Mouse (Mus musculus) cerebellum, adult 2 months (tissue): ENCODE measurements at regions not wholly inside any gene's neighbourhood (a gene's known extent, or its start where the extent isn't known, plus 50 kb on each side); places are given as distances from the start of the nearest gene placed in this dataset.
"Not testable (repeated sequence)": the region's sequence is repeated elsewhere in the genome, so short reads cannot be mapped to it uniquely, and the experiment has no call there.

Experiments
- DNase-seq, 2 experiments: peaks; one replicate each; pipeline ENCODE4 v3.0.0; 2021
- H3K27ac ChIP-seq: fragments of 200-500 bp; 2 replicates; pipeline ENCODE4 v1.5.1; 2012; ENCODE audit warnings: low read length, control low read depth, inconsistent platforms; ENCODE audit not compliant: insufficient read depth
- H3K27me3 ChIP-seq: fragments of 200-500 bp; 2 replicates; pipeline ENCODE4 v1.6.1; 2012; ENCODE audit warnings: inconsistent platforms, mild to moderate bottlenecking, low read length, moderate library complexity; ENCODE audit not compliant: control insufficient read depth, insufficient read depth
- H3K4me1 ChIP-seq: fragments of 200-500 bp; 2 replicates; pipeline ENCODE4 v1.6.1; 2011; ENCODE audit warnings: low read length; ENCODE audit not compliant: control insufficient read depth, insufficient read depth
- H3K4me3 ChIP-seq: fragments of 200-500 bp; replicated peaks from 2 replicates; pipeline ENCODE3; 2011; ENCODE audit warnings: mild to moderate bottlenecking, low read depth, low read length, control low read depth; ENCODE audit not compliant: insufficient read depth
- CTCF ChIP-seq: fragments of 200-500 bp; IDR thresholded peaks from 2 replicates; pipeline ENCODE4 v1.5.1; 2011; ENCODE audit warnings: low read depth, mild to moderate bottlenecking, control low read depth, low read length, moderate library complexity, borderline replicate concordance; ENCODE audit not compliant: insufficient read depth
- POLR2A ChIP-seq: fragments of 200-500 bp; IDR thresholded peaks from 2 replicates; pipeline ENCODE4 v1.6.1; 2011; ENCODE audit warnings: low read length, control low read depth, borderline replicate concordance; ENCODE audit not compliant: insufficient read depth
- WGBS: fragments of 180-500 bp; shearing (Covaris S2); methylation state at CpG from one replicate; pipeline ENCODE4 v1.1.7; 2018; 5-methylcytosine and 5-hydroxymethylcytosine counted together

DNA sequence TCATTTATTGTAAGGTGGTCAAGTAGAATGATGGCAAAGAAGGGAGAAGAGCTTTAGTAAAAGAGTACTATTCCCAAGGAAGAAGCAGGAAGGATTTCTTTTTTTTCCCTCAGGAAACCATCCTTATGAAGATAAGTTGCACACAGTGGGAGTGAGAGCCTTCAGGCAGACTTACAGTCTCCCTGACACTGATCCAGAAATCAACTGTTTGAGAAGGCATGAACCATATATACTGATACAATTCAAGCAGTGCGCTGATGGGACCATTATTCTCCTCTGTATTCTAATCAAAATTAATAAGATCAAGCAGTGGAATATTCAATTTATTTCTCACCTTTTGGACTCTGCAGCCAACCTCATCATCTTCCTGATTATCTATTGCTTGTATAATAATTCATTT, 337.5 kb downstream of the Pros1 start:
- Histone ChIP-seq H3K27me3 (no peaks in the 10 kb centered on the region), H3K4me1 (no peaks in the 10 kb centered on the region), H3K4me3 (no peak overlapping the region), H3K27ac (no peak overlapping the region)
- no peak for DNase-seq
- WGBS = 73% methylated on average over 1 of the region's 1 CpGs
- TF ChIP-seq CTCF = no peak

DNA sequence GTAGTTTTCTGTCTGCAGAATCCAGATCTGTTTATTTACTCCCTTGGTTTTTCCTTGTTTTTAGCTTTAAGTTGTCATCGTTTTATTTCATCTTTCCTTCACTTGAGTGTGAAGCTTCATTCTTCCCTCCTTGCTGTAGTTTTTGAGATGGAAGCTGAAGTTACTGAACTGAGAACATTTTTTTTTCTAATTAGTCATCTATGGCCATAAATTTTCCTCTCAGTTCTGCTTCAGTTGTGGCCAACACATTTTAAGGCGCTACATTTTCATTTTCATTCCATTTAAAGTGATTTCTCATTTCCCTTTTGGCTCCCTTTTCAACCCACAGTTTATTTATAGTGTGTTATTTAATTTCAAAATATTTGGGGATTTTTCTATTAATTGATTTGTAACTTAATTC, 340.5 kb downstream of the Pros1 start:
- TF ChIP-seq CTCF (no peak), POLR2A (no peak)
- Histone ChIP-seq H3K4me1 (no peaks in the 10 kb centered on the region), H3K4me3 (no peak overlapping the region), H3K27me3 (no peaks in the 10 kb centered on the region), H3K27ac (no peak overlapping the region)
- no peak for DNase-seq
- 83% methylated on average over 2 of the region's 2 CpGs for WGBS

DNA sequence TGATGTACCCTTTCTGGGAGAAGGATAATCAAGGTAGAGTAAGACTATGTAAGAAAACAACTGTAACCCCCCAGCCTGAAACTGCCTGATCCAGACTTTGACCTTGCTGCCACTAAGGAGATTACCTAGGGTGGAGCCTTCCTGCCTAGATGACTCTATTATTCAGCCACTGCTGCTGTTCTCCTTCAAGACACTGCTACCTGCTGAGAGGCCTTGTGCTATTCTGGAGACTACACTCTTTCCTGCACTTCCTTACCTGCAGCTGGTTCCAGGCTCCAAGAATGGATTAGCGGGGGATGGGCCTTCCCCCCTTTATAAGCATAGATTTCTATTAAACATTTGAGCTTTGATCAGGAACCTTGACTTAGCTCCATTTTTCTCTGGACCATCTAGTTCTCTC, 359.4 kb downstream of the Pros1 start:
- not testable (repeated sequence) for H3K27me3 ChIP-seq, H3K27ac ChIP-seq, H3K4me1 ChIP-seq, H3K4me3 ChIP-seq, DNase-seq
- 97% methylated on average over 1 of the region's 1 CpGs for WGBS

DNA sequence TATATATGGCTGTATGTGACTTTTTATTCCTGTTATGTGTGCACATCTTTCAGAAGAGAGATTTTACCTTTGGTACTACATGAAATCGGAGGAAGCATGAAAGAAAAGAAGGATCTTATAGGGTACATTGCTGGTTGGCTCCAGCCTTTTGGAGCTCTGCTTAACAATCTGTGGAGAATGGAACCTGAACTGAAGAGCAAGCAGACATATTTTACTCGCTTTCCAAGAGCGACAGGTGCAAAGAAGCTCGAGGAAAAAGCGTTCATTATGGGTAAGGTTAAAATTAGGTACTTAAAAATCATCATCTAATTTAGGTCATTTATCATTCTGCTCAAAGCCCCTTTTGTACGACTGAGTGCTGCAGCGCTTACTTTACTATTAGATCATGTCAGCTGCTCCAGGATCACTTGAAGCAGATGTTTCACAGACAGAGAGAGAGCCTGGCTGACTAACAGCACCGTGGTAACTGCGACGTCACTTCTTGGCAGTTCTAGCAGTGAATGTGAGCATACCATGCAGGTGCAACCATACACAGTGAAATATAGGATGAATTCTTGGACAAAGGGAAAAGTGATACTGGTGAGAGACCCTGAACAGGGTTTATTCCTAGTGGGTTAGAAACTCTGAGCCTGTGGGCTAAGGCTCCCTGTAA, 366.2 kb downstream of the Pros1 start:
- TF ChIP-seq CTCF (no peak), POLR2A (no peak)
- no peak for DNase-seq
- H3K4me3 ChIP-seq = no peak overlapping the region
- no peak overlapping the region for H3K27ac ChIP-seq
- WGBS = 28% methylated on average over 10 of the region's 10 CpGs
- H3K27me3 ChIP-seq = no peaks in the 10 kb centered on the region
- no peaks in the 10 kb centered on the region for H3K4me1 ChIP-seq

DNA sequence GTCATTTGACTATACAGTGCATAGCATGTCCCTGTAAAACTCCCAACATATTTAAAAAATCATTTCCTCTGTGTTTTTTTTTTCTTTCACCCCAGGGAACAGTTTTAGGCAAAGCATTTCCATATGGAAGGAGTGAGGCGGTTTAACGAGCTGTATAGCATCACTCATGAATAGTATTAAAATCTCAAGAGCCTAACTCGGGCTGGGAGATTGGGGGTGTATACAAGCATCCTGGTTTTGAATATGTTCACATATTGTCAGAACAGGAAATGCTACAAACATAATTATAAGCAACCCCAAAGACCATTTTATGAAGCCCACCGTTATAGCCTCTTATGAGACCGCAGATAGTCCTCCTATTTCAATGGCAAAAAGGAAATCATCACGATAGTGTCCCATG, 370.5 kb downstream of the Pros1 start:
- H3K27ac ChIP-seq = no peak overlapping the region
- H3K4me1 ChIP-seq = no peaks in the 10 kb centered on the region
- TF ChIP-seq CTCF (no peak), POLR2A (no peak)
- DNase-seq = no peak
- H3K4me3 ChIP-seq = no peak overlapping the region
- WGBS = 85% methylated on average over 6 of the region's 6 CpGs
- no peaks in the 10 kb centered on the region for H3K27me3 ChIP-seq

DNA sequence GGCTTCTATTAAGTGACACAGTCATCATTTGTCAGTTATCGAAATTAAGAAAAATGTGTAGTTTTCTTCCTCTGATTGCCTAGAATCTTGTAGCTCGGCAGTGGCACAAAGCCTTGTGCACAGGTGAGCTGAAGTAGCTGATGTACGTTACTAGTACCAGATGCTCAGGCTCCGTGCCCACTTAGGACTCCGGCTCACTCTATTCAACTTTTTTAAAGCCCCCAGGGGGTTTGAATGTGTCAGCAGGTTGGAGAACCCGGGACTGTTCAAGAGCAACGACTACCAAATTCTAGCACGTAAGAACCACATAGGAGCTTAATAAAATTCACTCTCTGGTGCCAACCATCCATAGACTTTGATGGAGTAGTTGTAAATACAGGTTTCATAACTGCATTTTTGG, 371.0 kb downstream of the Pros1 start:
- TF ChIP-seq POLR2A = no peak
- TF ChIP-seq CTCF = no peak
- DNase-seq = no peak
- Histone ChIP-seq H3K4me3 (no peak overlapping the region), H3K4me1 (no peaks in the 10 kb centered on the region), H3K27me3 (no peaks in the 10 kb centered on the region), H3K27ac (no peak overlapping the region)
- 59% methylated on average over 8 of the region's 8 CpGs for WGBS

DNA sequence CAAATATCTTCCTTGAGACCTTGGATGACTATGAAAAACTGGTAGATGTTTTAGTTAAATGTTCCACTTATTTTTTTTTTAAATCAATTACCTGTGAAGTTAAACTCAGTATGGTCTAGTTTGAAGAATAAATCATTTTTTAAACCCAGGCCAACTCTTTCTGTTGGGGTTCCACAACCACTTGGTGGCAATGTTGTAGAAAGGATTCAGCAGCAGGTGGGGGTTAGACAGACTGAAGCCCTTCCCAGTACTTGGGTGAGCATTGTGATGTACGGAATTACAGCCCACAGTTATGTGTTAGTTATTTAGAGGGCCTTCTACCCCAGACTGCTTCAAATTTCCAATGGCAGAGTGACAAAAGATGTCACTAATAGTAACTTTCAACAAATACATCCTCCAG, 375.0 kb downstream of the Pros1 start:
- Histone ChIP-seq H3K4me1 (no peaks in the 10 kb centered on the region), H3K4me3 (no peak overlapping the region), H3K27ac (no peak overlapping the region), H3K27me3 (no peaks in the 10 kb centered on the region)
- DNase-seq = no peak
- TF ChIP-seq CTCF = no peak
- no peak for TF ChIP-seq POLR2A
- 57% methylated on average over 1 of the region's 1 CpGs for WGBS

DNA sequence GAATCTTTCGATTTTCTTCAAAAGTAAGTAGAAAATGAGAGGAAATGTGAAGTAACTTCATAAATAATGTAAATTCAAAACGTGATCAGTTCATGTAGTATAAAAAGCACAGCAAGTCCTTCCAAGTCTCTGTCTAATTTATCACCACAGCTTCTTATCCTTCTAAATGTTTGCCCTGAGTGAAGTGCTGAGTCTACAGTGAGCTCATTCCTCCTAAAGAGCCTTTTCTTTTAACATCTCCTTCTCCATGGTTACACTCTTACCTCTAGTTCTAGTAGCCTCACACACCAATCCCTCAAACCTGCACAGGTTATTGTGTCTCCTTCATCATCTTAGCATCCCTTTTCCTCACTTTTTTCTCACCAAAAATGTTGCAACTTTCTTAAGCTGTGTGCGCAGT, 375.5 kb downstream of the Pros1 start:
- DNase-seq = no peak
- Histone ChIP-seq H3K4me1 (no peaks in the 10 kb centered on the region), H3K4me3 (no peak overlapping the region), H3K27me3 (no peaks in the 10 kb centered on the region), H3K27ac (no peak overlapping the region)
- TF ChIP-seq CTCF = no peak
- no peak for TF ChIP-seq POLR2A
- 72% methylated on average over 3 of the region's 3 CpGs for WGBS
